Mouse (Mus musculus) left cerebral cortex, postnatal 4 days (tissue): ENCODE data around the gene Itgb1. TPM values are rescaled to one million over a fixed set of nuclear protein-coding genes. Genes with fewer than 3 reads are reported as not detected.

Experiments
- total RNA-seq, 2 experiments: library from RNA; stranded (reverse); gene quantifications; 2 replicates each; pipeline ENCODE4 v1.2.3; 2021

The Itgb1 gene
- total RNA-seq, 2 experiments from 2014 or later, result 80.8 to 85.5 TPM

Other genes starting within 250 kb of the Itgb1 start
- gene Gm3952, start 113.0 kb downstream of the Itgb1 start, total RNA-seq, result not detected